Mouse (Mus musculus) embryonic facial prominence, embryonic 15.5 days (tissue): ENCODE results near the gene Cd63. TPM values are rescaled to one million over a fixed set of nuclear protein-coding genes. Genes with fewer than 3 reads are reported as not detected.

Source experiments
- ATAC-seq: fragments of 200-750 bp; cut with Nextera tagmentation; 2 replicates; pipeline ENCODE4 v1.8.0; 2017; ENCODE audit warnings: low read depth, moderate TSS enrichment; ENCODE audit not compliant: insufficient number of reproducible peaks, low FRiP score, low TSS enrichment
- H3K27ac ChIP-seq: fragments of 300-500 bp; sonication (generic); replicated peaks from 2 replicates; pipeline ENCODE4 v1.5.1; 2015; ENCODE audit warnings: mild to moderate bottlenecking, inconsistent platforms
- H3K27me3 ChIP-seq: fragments of 300-500 bp; sonication (generic); 2 replicates; pipeline ENCODE4 v1.6.1; 2015; ENCODE audit warnings: inconsistent platforms
- H3K36me3 ChIP-seq: fragments of 300-500 bp; sonication (generic); 2 replicates; pipeline ENCODE4 v1.6.1; 2015; ENCODE audit warnings: mild to moderate bottlenecking, inconsistent platforms
- H3K4me1 ChIP-seq: fragments of 300-500 bp; sonication (generic); 2 replicates; pipeline ENCODE4 v1.6.1; 2015; ENCODE audit warnings: inconsistent platforms
- H3K4me2 ChIP-seq: fragments of 300-500 bp; sonication (generic); replicated peaks from 2 replicates; pipeline ENCODE4 v1.6.1; 2015; ENCODE audit warnings: mild to moderate bottlenecking, inconsistent platforms
- H3K4me3 ChIP-seq: fragments of 300-500 bp; sonication (generic); replicated peaks from 2 replicates; pipeline ENCODE4 v1.5.1; 2015; ENCODE audit warnings: mild to moderate bottlenecking, inconsistent platforms
- H3K9ac ChIP-seq: fragments of 300-500 bp; sonication (generic); 2 replicates; pipeline ENCODE4 v1.6.1; 2015; ENCODE audit warnings: inconsistent platforms
- H3K9me3 ChIP-seq: fragments of 300-500 bp; sonication (generic); replicated peaks from 2 replicates; pipeline ENCODE4 v1.6.1; 2016; ENCODE audit warnings: inconsistent platforms
- WGBS: fragments of 180-500 bp; shearing (Covaris S2); methylation state at CpG from one replicate; pipeline ENCODE4 v1.1.7; 2015; 5-methylcytosine and 5-hydroxymethylcytosine counted together
- polyA plus RNA-seq: library from polyadenylated mRNA; unstranded; fragments of >200 nt; fragmentation: Nextera tagmentation; extraction: Ambion mirVana; gene quantifications from 2 replicates; pipeline ENCODE4 v1.2.1, GENCODE M21; 2015

Gene Cd63
- polyA plus RNA-seq, 1 experiment from 2014 or later: 1,010 TPM

DNA sequence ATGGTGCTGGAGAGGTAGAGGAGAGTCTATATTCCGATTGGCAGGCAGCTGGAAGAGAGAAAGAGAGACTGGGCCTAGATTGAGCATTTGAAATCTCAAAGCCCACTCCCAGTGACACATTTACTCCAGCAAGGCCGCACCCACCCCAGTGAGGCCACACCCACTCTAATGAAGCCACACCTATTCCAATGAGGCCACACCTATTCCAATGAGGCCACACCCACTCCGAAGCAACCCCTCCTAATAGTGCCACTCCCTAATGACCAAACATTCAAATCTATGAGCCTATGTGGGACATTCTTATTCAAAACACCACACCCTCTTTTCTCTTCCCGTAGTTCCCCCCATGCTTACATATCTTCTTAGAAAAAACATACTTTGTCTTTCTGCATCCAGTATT is 46.7 kb downstream of the Cd63 start:
- H3K27ac ChIP-seq: no peak overlapping the region
- no peaks in the 10 kb centered on the region for H3K27me3 ChIP-seq
- H3K36me3 ChIP-seq: no peaks in the 10 kb centered on the region
- H3K4me2 ChIP-seq: no peak overlapping the region
- ATAC-seq: no peak
- H3K9me3 ChIP-seq: no peaks in the 10 kb centered on the region
- no peak overlapping the region for H3K4me3 ChIP-seq
- 86% methylated on average over 4 of the region's 4 CpGs for WGBS
- H3K9ac ChIP-seq: no peak overlapping the region
- no peaks in the 10 kb centered on the region for H3K4me1 ChIP-seq

GRCm38 (mm10) chr10:128950208-128950887 is 49.6 kb downstream of the Cd63 start:
- Histone ChIP-seq H3K27me3 (no peaks in the 10 kb centered on the region), H3K4me1 (no peaks in the 10 kb centered on the region), H3K9me3 (no peaks in the 10 kb centered on the region), H3K27ac (no peak overlapping the region), H3K4me3 (no peak overlapping the region), H3K4me2 (no peak overlapping the region), H3K9ac (no peak overlapping the region), H3K36me3 (no peaks in the 10 kb centered on the region)
- ATAC-seq: no peak
- WGBS: 62% methylated on average over 16 of the region's 16 CpGs

DNA sequence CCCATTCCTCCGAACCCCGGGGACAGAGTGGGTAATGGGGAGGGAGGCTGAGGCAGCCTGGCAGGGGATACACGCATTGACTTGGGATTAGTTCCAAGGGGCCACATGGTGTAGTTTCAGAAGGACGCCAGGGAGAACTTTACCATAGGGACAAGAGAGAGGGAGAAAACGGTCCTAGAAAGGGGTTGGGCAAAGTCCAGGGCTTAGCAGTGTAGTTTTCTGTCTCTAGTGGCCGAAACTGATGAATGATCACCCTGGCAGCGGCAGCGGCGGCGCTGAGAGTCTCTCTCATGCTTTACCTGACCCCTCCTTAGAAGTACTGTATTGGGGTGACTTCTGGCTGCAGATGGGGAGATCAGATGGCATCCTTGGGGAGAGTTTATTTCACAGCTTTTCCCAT is 57.6 kb downstream of the Cd63 start:
- no peak for ATAC-seq
- H3K9ac ChIP-seq: no peak overlapping the region
- H3K27me3 ChIP-seq: no peaks in the 10 kb centered on the region

GRCm38 (mm10) chr10:128960142-128960541 is 59.4 kb downstream of the Cd63 start:
- H3K36me3 ChIP-seq: no peaks in the 10 kb centered on the region

More for the DNA sequence above, 57.6 kb downstream of the Cd63 start:
- Histone ChIP-seq H3K4me1 (no peaks in the 10 kb centered on the region), H3K27ac (no peak overlapping the region), H3K4me3 (no peak overlapping the region), H3K4me2 (no peak overlapping the region), H3K9me3 (no peaks in the 10 kb centered on the region), H3K36me3 (no peaks in the 10 kb centered on the region)
- WGBS: 77% methylated on average over 10 of the region's 10 CpGs

GRCm38 (mm10) chr10:128960590-128961584 is 60.1 kb downstream of the Cd63 start, which contains the start of gene Mettl7b:
Gene Mettl7b, minus strand, starts transcription at chr10:128960988.
- Histone ChIP-seq H3K4me2 (no peak within 1 kb of the TSS), H3K4me1 (no peaks in the 10 kb centered on the region), H3K9me3 (no peaks in the 10 kb centered on the region), H3K27me3 (no peaks in the 10 kb centered on the region), H3K36me3 (no peaks in the 10 kb centered on the region), H3K4me3 (no peak within 1 kb of the TSS), H3K27ac (no peak within 1 kb of the TSS), H3K9ac (no peak within 1 kb of the TSS)
- WGBS: 73% methylated on average over 12 of the region's 12 CpGs
- ATAC-seq: no peak

More at GRCm38 (mm10) chr10:128960142-128960541, 59.4 kb downstream of the Cd63 start:
- no peak overlapping the region for H3K27ac ChIP-seq
- no peak overlapping the region for H3K4me3 ChIP-seq
- no peaks in the 10 kb centered on the region for H3K9me3 ChIP-seq
- H3K4me2 ChIP-seq: no peak overlapping the region
- no peak for ATAC-seq
- no peaks in the 10 kb centered on the region for H3K4me1 ChIP-seq
- H3K27me3 ChIP-seq: no peaks in the 10 kb centered on the region
- WGBS: 68% methylated on average over 4 of the region's 4 CpGs
- no peak overlapping the region for H3K9ac ChIP-seq

Other genes starting within 250 kb of the Cd63 start
- 19.3 and 20.9 TPM in 2 replicates for gene Suox, start 226.9 kb upstream of the Cd63 start, polyA plus RNA-seq
- 91.6 and 97.4 TPM in 2 replicates for gene Rab5b, start 204.7 kb upstream of the Cd63 start, polyA plus RNA-seq
- 27.2 and 29.8 TPM in 2 replicates for gene Pmel, start 196.8 kb upstream of the Cd63 start, polyA plus RNA-seq
- 105 TPM in 2 replicates for gene Cdk2, start 196.0 kb upstream of the Cd63 start, polyA plus RNA-seq
- gene Dgka, start 156.1 kb upstream of the Cd63 start, polyA plus RNA-seq: 25.6 and 26.5 TPM in 2 replicates
- 37.7 and 38.5 TPM in 2 replicates for gene Pym1, start 153.1 kb upstream of the Cd63 start, polyA plus RNA-seq
- 2.3 and 2.6 TPM in 2 replicates for gene Mmp19, start 110.1 kb upstream of the Cd63 start, polyA plus RNA-seq
- 62.5 and 64.7 TPM in 2 replicates for gene Dnajc14, start 96.9 kb upstream of the Cd63 start, polyA plus RNA-seq
- gene Tmem198b, start 96.6 kb upstream of the Cd63 start, polyA plus RNA-seq: 25.4 and 28.1 TPM in 2 replicates
- gene Sarnp, start 83.7 kb upstream of the Cd63 start, polyA plus RNA-seq: 194 and 196 TPM in 2 replicates
- 58.2 and 61.7 TPM in 2 replicates for gene Ormdl2, start 79.3 kb upstream of the Cd63 start, polyA plus RNA-seq
- gene Gdf11, start 9.3 kb upstream of the Cd63 start, polyA plus RNA-seq: 6.1 TPM in 2 replicates
- 19.6 and 21.3 TPM in 2 replicates for gene Rdh5, start 21.9 kb downstream of the Cd63 start, polyA plus RNA-seq
- 224 and 226 TPM in 2 replicates for gene Bloc1s1, start 23.0 kb downstream of the Cd63 start, polyA plus RNA-seq
- 14.3 and 16.5 TPM in 2 replicates for gene Itga7, start 32.8 kb downstream of the Cd63 start, polyA plus RNA-seq
- 0.26 and 0.31 TPM in 2 replicates for gene Mettl7b, start 60.0 kb downstream of the Cd63 start, polyA plus RNA-seq
- gene Olfr9, start 88.4 kb downstream of the Cd63 start, polyA plus RNA-seq: 0.05 TPM in 1 of 2 replicates, not detected in the other
- gene Olfr763, start 109.8 kb downstream of the Cd63 start, polyA plus RNA-seq: not detected in 2 replicates
- gene Olfr764-ps1, start 138.9 kb downstream of the Cd63 start, polyA plus RNA-seq: not detected in 2 replicates
- gene Olfr765, start 149.0 kb downstream of the Cd63 start, polyA plus RNA-seq: not detected in 2 replicates
- gene Olfr766-ps1, start 168.0 kb downstream of the Cd63 start, polyA plus RNA-seq: 0.07 TPM in 1 of 2 replicates, not detected in the other
- gene Olfr767, start 181.9 kb downstream of the Cd63 start, polyA plus RNA-seq: not detected in 2 replicates
- 0.03 TPM in 1 of 2 replicates, not detected in the other for gene Olfr768, start 198.4 kb downstream of the Cd63 start, polyA plus RNA-seq
- not detected in 2 replicates for gene Olfr769, start 216.9 kb downstream of the Cd63 start, polyA plus RNA-seq
- not detected in 2 replicates for gene Olfr770, start 238.0 kb downstream of the Cd63 start, polyA plus RNA-seq